Mouse (Mus musculus) mature B cell (primary cell): ENCODE measurements around the gene Cd40lg.

ENCODE experiments used
- in situ Hi-C: fragments of 300-500 bp; cut with MboI; formaldehyde crosslinking; loops from 2 replicates; pipeline ENCODE4 v1.14.3; 2019

Gene Cd40lg

DNA sequence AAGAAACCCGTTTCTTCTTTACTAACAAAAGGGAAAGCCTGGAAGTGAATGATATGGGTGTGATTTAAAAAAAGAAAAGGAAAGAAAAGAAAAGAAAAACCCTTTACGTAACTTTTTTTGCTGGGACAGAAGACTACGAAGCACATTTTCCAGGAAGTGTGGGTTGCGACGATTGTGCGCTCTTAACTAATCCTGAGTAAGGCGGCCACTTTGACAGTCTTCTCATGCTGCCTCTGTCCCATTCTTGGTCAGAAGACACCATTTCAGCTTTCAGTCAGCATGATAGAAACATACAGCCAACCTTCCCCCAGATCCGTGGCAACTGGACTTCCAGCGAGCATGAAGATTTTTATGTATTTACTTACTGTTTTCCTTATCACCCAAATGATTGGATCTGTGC lies at the start of gene Cd40lg:
Gene Cd40lg, plus strand, starts transcription at position 268 of the 400 bp plus-strand sequence.
- in situ Hi-C loops: no loop called here

DNA sequence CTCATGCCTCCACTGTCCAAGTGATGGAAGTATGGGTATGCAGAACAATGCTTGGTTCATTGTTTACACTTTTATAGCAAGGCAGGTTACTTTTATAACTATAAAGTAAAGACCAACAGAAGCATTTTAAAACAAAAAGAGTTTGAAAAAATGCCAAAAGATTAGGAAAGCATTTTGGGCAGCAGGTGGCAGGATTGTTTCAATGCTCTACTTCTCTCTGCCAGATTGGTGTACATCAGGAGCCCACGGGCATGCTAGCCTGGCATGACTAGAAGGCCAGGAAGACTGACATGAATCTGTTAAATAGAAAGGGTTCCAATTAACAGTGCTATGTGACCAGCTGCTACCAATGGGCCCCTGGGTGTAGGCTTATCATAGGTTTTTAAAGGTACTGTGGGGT lies 45.4 kb upstream of the Cd40lg start:
- in situ Hi-C loops: no loop called here

- in situ Hi-C loops: no loop called here
These were observed 40.7 kb upstream of the Cd40lg start for GRCm38 (mm10) chrX:57171269-57171668.

- in situ Hi-C loops: no loop called here
These were observed 34.6 kb upstream of the Cd40lg start for GRCm38 (mm10) chrX:57177225-57177779.

DNA sequence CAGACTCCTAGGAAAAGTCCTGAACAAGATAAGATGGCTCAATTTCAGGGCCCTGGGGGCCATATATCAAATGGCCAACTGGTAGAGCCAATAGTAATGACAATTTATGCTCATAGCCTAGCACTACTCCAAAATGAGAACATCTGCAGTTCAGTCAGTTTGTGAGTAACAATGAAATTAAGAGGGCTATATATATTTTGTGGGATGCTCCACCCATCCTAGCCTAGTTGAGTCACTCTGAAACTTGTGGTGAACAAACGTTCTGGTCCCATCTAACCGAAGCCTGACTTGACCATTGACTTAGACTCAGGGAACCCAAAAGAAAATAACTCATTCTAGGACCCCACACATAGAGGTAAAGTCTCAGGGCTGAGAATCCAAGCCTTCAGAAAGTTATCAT lies 29.5 kb upstream of the Cd40lg start:
- in situ Hi-C loops: no loop called here

DNA sequence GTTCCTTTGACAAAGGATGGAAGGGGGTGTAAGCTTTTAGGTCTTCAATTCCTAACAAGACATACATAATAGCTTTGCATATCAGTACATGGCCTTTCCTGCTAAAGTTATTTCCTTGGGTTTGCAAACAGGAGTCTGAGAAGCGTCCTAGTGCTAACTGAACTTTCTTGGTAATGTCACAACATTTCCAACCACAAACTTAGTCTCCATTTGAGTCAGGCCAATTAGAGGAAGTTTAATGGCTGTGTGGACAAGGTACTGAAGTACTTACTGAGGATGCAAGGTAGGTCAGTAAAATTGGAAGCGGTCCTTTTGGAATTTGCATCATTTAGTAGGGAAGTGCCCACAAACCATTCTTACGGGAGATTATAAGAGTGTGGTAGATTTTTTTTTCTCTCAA lies 28.6 kb upstream of the Cd40lg start:
- in situ Hi-C loops: no loop called here

- in situ Hi-C loops: no loop called here
These were observed 24.6 kb upstream of the Cd40lg start for GRCm38 (mm10) chrX:57187301-57187700.

GRCm38 (mm10) chrX:57189335-57189734 lies 22.6 kb upstream of the Cd40lg start:
- in situ Hi-C loops: no loop called here

DNA sequence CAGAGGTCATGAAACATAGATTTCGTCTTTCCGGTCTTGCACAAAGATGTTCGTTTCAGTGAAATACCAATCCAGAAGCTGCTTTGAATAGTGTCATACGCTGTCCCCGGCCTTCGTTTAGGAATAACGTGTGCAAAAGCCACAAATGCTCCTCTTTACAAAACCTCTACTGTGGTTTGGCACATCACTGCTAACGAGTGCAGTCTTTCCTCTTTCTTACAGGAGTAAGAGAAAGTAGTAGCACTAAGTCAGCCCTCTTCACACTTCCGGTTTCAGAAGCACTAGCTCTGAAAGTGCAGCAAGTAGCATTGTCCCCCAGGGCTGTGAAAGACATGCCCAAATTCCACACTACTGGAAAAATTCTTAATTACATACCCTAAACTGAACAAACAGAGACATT lies 15.6 kb upstream of the Cd40lg start:
- in situ Hi-C loops: no loop called here

DNA sequence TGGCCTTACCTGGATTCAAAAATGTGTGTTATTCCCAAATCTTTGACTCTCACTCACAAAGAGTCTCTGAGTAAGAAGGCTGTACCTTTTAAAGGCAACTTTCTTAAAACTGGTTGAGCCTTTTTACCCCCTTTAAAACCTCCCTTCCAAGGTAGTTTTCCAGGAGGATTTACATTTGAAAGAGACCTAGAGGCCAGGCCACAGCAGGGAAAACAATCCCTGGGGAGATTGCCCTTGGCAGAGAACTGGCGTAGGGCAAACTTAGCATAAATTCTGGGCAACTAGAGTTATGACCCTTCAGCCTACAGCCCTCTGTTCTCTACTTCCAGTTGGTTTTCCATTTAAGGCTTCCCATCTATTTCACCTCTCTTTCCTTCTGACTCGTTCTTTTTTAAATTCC lies 13.9 kb upstream of the Cd40lg start:
- in situ Hi-C loops: no loop called here

DNA sequence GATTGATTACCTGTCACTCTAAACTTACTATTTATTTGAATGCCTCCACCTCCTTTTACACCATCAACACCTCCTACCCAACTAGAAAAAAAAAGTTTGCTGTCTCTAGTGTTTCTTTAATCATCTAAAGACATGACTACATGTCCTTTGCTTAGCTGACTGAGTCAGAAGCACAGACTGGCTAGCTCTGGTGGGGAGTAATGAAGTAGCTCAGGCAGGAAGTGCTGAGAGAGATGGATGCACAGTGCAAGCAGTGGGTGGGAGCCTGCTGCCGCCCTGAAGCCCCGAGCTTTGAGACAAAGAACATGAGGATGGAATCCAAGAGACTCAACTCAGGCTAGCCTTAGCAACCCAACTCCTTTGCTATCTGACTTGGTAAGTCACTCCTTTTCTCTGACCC lies 11.5 kb upstream of the Cd40lg start:
- in situ Hi-C loops: no loop called here

DNA sequence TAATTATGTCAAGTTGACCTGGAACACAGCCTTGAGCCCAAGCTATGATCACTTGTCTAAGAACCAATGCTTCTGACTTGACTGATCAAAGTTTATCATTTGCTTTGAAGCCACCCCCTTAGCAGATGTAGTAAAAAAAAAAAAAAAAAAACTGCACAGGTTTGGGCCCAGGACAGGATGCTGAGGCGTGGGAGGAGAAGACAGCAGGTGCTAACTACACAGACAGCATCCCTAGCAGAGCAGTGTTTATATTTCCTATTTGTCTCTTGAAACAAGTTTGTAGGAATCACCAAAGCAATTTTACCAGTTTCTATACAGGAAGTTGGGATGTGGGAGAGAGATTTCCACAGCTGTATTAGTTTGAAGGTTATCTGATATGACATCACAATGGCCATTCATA lies 1.4 kb upstream of the Cd40lg start:
- in situ Hi-C loops: no loop called here

DNA sequence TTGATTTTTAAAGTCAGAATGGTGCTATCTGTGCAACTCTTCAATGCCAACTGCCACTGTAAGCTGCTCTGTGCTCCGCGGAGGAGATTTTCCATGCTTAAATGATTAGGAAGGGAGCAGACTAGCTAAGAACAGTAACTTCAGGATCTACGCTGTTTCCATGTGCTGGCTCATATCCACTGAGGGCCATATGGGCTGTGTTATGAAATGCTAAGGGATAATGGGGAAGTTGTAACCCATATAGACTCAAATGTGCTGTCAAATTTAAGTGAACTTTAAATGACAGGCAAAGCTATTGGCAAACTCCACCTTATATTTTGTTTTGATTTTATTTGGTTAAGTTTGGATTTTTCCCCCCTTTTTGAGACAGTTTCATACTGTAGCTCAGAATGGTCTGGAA lies 919 bp downstream of the Cd40lg start:
- in situ Hi-C loops: no loop called here

DNA sequence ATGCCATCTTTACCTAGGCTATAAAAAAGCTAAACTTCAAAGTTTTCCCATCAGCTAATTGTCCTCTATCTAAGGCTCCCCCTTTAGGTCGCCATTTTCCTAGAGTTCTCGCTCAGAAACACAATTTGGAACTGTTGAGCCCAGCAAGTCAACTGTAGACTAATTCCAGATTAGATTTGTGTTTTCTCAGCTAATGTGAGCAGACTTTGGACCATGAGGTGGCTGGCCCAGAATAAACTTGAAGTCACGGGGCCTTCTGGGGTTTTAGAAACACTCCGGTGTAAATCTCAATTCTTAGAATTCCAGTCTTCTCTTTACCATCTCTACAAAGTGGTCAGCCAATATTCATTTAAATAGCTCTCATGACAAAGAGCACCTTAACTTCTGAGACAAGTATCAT lies 3.6 kb downstream of the Cd40lg start:
- in situ Hi-C loops: no loop called here

DNA sequence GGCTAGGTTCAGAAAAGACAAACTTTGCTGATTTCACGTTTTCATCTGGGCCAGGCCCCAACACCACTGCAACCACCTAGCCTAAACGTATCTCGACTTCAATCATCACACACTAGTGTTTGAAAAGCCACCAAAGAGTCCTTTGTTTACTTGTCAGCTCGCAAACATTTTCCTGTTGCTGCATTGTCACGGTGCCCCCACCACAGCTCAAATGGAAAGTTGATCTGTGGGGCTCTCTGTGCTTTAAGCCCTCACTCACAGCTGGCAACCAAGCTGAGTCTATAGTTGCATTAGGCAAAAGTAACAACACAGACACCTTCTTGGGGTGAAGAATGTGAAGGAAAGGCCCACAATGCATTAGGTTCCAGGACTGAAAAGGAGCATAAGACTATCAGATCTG lies 4.3 kb downstream of the Cd40lg start:
- in situ Hi-C loops: no loop called here

DNA sequence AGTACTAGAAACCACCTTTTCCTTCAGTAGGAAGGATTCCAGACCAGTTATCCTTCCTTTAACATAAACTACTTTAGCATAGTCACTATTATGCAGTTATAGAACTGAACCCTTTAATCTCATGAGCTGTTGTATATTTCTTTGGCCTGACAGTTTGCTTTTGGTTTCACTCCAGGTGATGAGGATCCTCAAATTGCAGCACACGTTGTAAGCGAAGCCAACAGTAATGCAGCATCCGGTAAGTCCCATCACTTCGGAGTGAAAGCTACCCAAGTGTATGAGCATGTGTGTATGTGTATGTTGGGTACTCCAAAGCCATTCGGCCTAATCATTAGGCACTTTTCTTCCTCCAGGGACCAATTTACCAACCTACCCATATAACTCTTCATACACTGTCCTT lies 7.6 kb downstream of the Cd40lg start:
- in situ Hi-C loops: no loop called here

- in situ Hi-C loops: no loop called here
These were observed 9.9 kb downstream of the Cd40lg start for GRCm38 (mm10) chrX:57221881-57222280.

- in situ Hi-C loops: no loop called here
These were observed 11.4 kb downstream of the Cd40lg start for GRCm38 (mm10) chrX:57223301-57223700.

- in situ Hi-C loops: no loop called here
These were observed 16.2 kb downstream of the Cd40lg start for GRCm38 (mm10) chrX:57228178-57228577.

- in situ Hi-C loops: no loop called here
These were observed 21.7 kb downstream of the Cd40lg start for GRCm38 (mm10) chrX:57233596-57233995.

- in situ Hi-C loops: no loop called here
These were observed 24.0 kb downstream of the Cd40lg start for GRCm38 (mm10) chrX:57235982-57236381.

GRCm38 (mm10) chrX:57238572-57238971 lies 26.6 kb downstream of the Cd40lg start:
- in situ Hi-C loops: no loop called here

- in situ Hi-C loops: no loop called here
These were observed 41.5 kb downstream of the Cd40lg start for GRCm38 (mm10) chrX:57253329-57254055.

DNA sequence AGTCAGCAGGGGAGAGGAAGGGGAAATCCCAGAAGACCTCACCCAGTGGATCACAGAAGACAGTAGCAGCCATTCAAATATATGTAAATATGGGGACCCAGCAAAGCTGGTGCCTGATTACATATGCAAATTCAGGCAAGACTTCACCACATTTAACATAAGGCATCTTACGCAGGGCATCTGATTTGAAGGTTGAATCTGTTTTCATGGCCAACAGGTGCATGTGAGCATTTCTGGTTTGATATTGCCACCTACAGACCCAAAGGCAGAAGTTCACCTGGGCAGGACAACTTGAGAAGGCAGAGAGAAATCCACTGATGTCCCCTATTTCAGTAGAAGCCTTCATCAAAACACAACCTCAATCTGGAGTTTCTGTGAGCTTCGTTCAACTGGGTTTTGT lies 48.8 kb downstream of the Cd40lg start:
- in situ Hi-C loops: no loop called here
